Mouse (Mus musculus) embryo, embryonic 9.5 days (tissue): Measurements from ENCODE around the gene Fcer2a.

Experiments used
- DNase-seq: peaks from one replicate; pipeline ENCODE4 v3.0.0-alpha.2; 2017; ENCODE audit errors: extremely low spot score

The Fcer2a gene

DNA sequence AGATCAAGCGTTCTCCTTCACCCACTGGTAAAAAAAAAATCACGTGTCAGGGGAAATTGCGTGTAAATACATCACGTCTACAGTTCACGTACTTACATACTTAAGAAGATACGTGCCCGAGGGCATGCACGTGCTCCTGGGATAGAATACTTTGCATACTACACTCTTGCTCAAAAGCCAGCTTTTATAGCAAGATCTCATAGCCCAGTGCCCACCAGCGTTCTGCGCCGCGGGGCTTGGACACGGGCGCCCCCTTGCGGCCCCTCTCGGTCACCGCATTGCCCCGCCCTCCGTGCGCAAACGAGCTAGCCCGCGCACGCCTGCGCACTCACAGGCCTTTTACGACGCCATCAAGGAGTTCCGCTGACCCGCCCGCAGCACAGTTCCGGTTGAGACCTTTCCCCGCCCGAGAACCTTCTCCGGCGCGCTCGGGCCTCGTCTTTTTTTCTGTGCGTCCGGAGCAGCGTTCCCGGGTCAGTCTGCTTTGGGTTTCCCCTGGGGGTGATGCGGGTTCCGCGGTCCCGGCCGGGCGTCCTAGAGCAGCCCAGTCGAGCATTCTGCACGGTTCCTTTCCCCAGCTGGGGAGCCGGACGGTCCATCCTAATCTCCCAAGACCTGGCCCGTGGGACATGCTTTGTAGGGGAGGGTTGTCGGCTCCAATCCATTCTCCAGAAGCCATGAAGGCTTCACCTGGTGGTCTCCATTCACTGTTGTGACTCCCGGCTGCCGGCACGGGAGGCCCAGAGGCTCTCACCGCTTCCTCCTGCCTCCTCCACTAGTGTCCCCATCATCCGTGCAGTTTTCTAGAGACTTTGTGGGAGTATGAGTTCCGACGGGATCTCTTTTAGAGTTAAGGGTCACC is 17.6 kb downstream of the Fcer2a start, which contains the start of gene Trappc5:
Gene Trappc5 (plus strand): TSS at position 169 of the 862 bp plus-strand sequence.
- peak; percentile 94 for DNase-seq

DNA sequence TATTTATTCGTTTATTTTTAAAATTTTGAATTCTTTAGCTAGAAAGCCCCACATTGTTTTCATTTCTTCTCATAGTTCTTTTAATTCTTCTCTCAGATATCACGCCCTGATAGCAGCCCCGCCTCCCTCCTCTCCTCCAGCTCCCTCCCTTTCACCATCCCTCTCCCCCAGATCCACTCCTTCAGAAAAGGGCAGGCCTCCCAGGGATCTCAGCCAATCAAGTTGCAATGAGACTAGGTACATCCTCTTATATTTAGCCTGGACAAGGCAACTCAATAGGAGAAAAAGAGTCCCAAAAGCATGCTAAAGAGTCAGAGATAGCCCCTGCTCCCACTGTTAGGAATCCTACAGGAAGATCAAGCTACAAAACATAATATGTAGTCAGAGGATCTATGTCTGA is 19.3 kb downstream of the Fcer2a start:
- DNase-seq, result no peak

- DNase-seq, result peak; percentile 89
Measured at GRCm38 (mm10) chr8:3671980-3672491, 21.9 kb downstream of the Fcer2a start, which contains the start of gene Fcor. TSS of gene Fcor (minus strand) at chr8:3672362.

GRCm38 (mm10) chr8:3670388-3670787 is 23.6 kb downstream of the Fcer2a start:
- no peak for DNase-seq

DNA sequence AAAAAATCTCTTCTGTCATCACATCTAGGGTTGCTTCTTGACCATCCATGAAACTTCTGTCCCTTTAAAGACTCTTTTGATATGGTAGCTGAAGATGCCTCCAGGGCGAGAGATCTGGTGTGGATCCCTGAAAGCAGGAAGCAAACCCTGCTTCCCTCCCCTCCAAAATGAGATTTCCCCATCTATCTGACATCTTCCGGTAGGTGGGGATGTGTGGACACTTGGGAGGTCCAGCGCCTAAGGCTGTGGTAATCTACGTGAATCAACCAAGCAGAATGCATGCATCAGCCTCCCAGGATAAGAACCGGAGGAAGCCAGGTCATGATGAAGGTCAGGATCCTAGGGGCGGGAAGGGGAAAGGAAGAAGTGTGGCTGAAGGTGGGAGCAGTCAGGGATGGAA is 28.5 kb downstream of the Fcer2a start, which contains the start of gene Mcemp1:
Gene Mcemp1 (plus strand): TSS at position 248 of the 400 bp plus-strand sequence.
- no peak for DNase-seq

- no peak for DNase-seq
Measured at GRCm38 (mm10) chr8:3664405-3664804, 29.6 kb downstream of the Fcer2a start.

GRCm38 (mm10) chr8:3660889-3661288 is 33.1 kb downstream of the Fcer2a start:
- DNase-seq, result no peak

- DNase-seq, result peak; percentile 37
Measured at GRCm38 (mm10) chr8:3656725-3657381, 37.1 kb downstream of the Fcer2a start.

DNA sequence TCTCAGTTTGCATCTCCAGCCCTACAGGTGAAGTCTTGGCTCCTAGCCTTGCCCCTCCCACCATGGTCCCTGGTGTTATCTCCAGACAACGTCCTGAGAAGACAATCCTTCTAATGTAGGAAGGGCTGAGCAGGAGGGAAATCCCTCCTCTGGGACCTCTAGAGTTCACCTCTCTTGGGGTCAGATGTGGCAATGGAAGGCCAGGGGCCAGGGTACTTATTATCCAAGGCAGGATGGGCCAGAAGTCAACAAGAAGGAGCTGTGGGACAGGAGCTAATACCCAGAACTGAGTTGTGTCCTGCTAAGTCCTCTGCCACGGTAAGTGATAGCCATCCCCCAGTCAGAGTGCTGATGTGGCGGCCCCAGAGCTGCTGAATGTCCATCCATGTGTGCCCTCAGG is 38.4 kb downstream of the Fcer2a start, which contains the start of gene Retn:
Gene Retn (plus strand): TSS at position 245 of the 400 bp plus-strand sequence.
- no peak for DNase-seq

GRCm38 (mm10) chr8:3654726-3655508 is 39.1 kb downstream of the Fcer2a start:
- no peak for DNase-seq

GRCm38 (mm10) chr8:3652845-3653244 is 41.1 kb downstream of the Fcer2a start:
- DNase-seq, result no peak

DNA sequence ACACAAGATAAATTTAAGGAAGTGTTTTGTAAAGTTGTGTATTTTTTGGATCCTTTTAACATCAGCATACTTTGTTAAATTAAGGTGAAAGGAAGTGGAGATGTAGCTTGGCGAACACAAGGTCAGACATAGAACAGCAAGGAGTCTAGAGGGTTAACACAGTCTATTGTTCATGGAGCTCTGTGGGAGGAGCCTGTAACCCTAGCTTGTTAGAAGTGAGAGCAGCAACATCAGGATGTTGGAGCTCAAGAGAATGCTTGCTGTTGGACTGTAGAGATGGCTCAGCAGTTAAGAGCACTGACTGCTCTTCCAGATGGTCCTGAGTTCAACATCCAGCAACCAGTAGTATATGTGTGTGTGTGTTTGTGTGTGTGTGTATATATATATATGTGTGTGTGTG is 45.0 kb downstream of the Fcer2a start:
- DNase-seq, result peak; percentile 28

DNA sequence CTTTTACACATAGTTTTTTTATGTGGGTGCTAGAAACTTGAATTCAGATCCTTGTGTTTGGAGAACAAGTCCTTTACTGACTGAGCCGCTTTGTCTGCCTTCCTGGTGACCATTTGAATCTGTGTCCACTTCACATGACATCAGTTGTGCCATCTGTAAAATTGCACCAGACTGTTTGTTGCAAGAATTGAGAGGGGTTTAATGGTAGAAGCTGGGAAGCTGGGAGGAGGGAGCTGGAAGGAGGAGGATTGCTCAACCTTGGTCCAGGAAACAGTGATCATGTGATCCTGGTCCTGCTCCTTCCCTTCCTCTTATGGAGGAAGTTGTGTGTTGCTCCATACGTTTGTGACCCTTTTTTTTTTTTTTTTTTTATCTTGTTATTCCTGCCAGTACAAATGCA is 45.7 kb downstream of the Fcer2a start:
- no peak for DNase-seq

GRCm38 (mm10) chr8:3647561-3647960 is 46.4 kb downstream of the Fcer2a start:
- no peak for DNase-seq

- no peak for DNase-seq
Measured at GRCm38 (mm10) chr8:3646824-3647531, 47.0 kb downstream of the Fcer2a start.

DNA sequence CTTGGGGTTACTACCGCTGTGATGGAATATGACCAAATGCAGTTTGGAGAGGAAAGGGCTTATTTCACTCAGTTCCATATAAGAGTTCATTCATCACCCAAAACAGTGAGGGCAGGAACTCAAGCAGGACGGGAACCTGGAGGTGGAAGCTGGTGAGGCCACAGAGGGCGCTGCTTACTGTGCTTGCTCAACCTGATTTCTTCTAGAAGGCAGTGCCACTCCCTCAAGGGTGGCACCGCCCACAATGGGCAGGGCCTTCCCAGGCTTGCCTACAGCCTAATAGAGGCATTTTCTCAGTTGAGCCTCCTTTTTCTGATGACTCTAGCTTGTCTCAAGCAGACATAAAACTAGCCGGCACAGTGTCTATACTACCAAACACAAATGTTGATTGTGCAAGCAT is 48.2 kb downstream of the Fcer2a start:
- DNase-seq, result no peak
